Mouse (Mus musculus): Measurements from ENCODE around the gene Elavl4.

GRCm38 (mm10) chr4:110234554-110234953 lies 117.2 kb downstream of the Elavl4 start:
- TF ChIP-seq GATA1 (IDR thresholded peaks at IDR 0.05; ENCODE audit: borderline replicate concordance, low read length) (no peak; the same call in 2 of the 3 replicates), FLI1 (IDR thresholded peaks at IDR 0.05; ENCODE audit: low read length) (no peak)

All from megakaryocyte, embryonic 14.5 days (primary cell).